Mouse (Mus musculus) megakaryocyte, adult 5-6 weeks (primary cell): ENCODE results near the gene C3. TPM values are rescaled to one million over a fixed set of nuclear protein-coding genes. Genes with fewer than 3 reads are reported as not detected.
A peak's percentile ranks its signal among the peaks of the same experiment; 100 is the strongest.

Experiments
- ATAC-seq: 2 replicates; pipeline ENCODE4 v1.8.0; 2016; ENCODE audit warnings: mild to moderate bottlenecking, inconsistent platforms; ENCODE audit not compliant: poor library complexity, severe bottlenecking
- total RNA-seq, 2 experiments: library from RNA; stranded (forward) in 1 of 2; stranded (reverse) in 1 of 2; fragments of 153-499, 151-499 nt in 1 of 2; fragments of 221-1000, 200-1000 nt in 1 of 2; gene quantifications; 2 replicates each; pipeline versions ENCODE4 v1.2.3 to v1.2.4; 2015 to 2017

C3 gene
- total RNA-seq (2015) = 699 and 776 TPM in 2 replicates
- 1,145 and 1,156 TPM in 2 replicates for total RNA-seq (2017)

DNA sequence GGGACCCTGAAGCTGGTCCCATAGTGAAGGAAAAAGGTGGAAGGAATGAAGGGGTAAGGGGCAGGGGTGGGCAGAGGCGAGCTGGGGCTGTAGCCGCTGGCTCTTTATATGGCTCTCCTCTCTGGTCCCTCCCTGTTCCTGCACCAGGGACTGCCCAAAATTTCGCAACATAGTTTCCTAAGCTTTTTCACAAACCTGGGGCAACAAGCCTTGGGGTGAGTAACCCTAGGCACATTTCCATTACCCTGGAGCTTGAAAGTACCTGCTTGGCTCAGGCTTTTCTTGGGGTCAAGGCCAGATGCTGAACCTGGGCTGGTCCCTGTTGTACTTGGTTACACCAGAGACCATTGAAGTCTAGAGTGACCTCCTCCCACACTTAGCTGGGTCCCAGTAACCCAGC lies at the start of gene C3:
Gene C3 (minus strand): TSS at position 123 of the 400 bp plus-strand sequence.
- peak; percentile 73 for ATAC-seq

GRCm38 (mm10) chr17:57276634-57277121 lies 48.7 kb upstream of the C3 start:
- ATAC-seq = peak; percentile 49

- no peak for ATAC-seq
These were observed 48.0 kb upstream of the C3 start for GRCm38 (mm10) chr17:57275997-57276351.

DNA sequence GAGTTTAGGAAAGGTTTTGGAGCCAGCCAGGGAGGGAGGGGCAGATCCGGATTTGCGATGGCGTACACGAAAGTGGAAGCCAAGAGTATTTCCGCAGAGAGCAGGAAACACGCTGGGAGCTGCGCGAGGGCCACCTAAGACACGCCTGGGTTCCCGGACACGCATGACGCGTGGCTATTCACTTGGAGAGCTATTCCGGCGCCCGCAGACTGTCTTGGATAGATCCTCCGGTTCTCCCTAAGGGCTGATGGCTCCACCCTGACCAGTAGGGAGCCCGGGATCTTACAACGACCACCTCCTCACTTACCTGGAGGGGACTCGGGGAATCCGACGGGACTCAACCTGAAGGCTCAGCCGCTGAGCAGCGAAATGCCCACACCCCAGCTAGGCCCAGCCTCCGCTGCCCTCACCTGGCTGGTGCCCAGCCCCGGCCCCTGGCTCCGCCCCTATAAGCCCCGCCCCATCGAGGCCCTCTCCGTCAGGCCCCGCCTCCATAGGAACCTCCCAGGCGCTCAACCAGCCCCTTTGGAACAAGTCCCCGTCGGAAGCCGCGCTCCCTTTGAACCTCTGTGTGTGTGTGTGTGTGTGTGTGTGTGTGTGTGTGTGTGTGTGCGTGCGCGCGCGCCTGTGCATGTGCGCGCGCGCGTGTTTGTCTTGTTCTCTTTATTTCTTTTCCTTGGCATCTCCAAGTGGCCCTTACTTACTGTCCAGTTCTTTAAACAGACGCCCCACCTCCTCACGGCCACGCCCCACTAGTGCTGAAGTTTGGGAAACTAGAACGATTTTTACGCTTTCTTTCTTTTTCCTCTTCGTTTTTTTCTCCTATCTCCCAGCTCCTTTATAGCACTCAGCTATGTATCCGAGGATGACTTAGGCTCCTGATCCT lies 47.4 kb upstream of the C3 start:
- peak; percentile 61 for ATAC-seq

DNA sequence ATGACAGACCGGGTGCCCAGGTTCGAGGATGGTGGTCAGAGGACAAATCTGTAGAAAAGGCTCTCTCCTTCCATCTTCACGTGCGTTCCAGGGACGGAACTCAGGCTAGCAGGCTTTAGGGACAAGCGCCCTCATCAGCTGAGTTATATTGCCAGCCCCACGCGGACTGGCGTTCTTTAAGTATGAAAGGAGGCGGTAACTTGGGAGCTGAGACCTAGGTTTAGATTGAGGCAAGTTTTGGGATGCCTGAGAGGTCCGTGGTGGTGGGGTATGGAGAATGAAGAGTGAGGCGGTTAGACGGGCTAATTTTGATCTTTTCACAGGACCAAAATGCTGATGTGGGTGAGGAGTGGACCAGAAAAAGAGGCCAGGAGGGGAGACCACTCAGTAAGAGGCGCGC lies 46.8 kb upstream of the C3 start:
- no peak for ATAC-seq

DNA sequence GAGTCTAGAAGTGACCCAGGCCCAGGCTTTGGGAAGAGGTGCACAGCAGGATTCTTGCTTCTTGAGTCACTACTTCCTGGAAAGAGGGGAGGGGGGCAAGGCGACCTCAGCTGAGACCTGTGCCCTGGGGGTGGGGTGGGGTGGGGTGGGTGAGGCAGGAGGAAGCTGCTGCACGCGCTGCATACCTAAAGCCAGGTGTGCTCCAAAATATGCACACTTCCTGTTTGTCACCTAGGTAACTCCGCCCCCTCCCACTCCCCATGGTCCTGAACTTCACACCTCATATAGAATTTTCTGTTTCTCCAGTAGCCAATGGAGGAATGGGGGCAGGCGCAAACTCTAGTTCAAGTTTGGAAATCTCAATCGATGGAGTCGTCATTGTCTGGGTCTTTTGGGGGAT lies 45.9 kb upstream of the C3 start:
- no peak for ATAC-seq

DNA sequence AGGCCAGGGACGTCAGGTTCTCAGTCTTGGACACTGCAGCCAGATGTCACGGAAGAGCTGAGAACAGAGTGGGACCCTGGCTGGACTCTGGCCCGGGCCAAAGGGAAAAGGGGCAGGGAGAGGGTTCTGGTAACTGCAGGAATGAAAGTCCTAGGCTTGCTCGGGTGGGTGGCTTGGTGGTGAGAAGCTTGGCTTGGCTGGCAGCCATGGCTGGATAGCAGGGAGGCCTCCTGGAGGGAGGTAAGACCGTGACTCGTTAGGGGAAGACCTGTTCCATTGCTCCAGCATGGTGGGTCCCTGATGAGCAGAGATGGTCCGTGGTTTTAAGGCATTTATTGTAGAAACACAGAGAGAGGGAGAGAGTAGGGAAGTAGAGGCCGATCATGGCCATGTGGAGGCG lies 43.4 kb upstream of the C3 start:
- no peak for ATAC-seq

DNA sequence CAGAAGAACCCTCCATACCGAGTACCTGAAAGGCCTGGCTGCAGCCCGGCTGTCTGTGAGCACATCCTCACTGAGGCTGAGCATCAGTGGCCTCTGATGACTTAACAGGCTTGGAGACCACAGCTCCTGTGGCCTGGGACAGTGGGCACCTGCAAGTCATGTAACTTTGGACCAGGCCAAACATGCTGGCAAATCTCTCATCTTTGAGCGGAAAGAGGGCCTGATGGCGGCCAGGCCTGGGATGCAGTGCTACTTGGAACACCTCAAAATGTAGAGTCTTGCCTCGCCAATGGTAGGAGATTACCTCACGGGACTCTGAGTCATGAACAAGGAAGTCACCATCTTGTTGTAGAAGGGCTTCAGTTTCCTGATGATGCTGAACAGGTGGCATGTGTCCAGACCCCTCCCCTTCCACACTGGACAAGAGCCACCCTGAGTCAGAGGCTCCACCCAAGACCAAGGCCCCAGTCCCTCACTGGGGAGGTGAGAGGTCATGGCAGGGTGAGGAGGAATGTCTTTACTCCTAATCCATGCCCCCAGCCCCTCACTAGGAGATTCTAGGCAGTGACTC lies 39.7 kb upstream of the C3 start:
- ATAC-seq = no peak

DNA sequence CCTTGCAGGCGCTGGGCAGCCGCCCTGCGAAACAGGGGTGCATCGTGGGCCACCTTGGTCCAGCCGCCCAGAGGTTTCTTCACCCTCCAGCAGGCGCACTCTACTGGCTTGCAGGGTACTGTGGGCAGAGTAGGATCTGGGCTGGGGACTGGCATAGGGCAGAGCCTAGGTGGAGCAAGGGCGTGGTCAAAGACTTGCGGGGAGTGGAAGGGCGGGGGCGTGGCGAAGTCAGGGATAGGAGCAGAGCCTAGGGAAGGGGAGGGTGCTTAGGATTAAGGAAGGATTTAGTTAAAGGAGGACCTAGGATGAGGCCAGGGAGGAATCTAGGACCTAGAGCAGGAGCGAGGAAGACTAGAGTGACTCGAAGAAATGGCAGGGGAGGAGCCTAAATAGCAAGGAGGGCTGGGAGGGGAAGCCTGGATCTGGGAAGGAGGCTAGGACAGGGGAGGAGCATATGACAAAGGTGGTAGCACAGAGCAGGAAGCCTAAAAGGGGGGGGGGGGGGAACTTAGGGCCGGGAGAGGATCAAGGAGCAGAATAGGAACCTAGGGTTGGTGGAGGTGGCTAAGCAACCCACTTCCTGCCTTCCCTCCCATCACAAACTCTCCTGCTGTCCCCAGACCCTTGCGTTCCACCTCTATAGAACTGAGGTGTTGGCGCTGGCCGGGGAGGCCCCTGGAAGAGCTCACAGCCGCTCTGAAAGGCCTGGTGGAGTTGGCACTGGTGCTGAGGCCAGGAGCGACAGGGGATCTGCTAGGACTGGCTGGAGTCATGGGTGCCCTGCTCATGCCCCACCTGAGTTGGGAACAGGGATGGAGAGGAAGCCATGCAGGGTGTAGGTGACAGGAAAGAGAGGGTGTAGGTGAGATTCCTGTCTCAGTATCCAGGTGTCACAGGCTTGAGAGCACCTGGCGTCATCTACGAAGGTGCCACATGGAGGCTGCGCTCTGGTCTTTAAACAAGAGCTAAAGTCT lies 37.3 kb upstream of the C3 start:
- ATAC-seq = peak; percentile 90

DNA sequence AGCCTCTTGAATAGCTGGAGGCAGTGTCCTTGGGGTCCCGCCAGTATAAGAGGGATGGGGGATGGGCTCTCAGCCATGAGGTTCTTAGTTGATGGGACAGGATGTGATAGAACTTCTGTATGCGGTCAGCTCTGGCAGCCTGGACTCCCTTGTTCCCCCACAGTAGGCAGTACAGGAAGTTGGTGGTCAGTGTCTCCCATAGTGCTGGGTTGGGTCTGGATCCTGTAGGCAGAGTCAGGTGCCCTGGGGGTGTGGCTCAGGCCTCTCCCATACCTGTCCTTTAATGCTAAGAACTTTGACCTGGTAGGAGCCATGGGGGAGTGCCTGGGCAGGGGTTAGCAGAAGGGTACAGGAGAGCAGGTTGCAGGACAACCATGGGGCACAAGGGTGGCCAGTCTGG lies 36.2 kb upstream of the C3 start:
- peak; percentile 70 for ATAC-seq

GRCm38 (mm10) chr17:57262901-57263550 lies 35.1 kb upstream of the C3 start:
- ATAC-seq = no peak

DNA sequence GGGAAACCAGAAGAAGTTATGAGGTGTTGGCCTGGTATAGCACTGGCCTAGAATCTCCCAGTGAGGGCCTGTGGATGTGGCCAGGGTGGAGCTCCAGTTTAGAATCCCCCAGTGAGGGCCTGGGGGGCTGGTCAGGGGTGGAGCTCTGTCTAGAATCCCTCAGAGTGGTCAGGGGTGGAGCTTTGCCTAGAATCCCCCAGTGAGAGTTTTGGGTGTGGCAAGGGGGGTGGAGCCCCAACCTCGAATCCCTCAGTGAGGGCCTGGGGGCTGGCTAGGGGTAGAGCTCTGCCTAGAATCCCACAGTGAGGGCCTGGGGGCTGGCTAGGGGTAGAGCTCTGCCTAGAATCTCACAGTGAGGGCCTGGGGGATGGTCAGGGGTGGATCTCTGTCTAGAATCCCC lies 33.9 kb upstream of the C3 start:
- no peak for ATAC-seq

GRCm38 (mm10) chr17:57261286-57261685 lies 33.4 kb upstream of the C3 start:
- no peak for ATAC-seq

DNA sequence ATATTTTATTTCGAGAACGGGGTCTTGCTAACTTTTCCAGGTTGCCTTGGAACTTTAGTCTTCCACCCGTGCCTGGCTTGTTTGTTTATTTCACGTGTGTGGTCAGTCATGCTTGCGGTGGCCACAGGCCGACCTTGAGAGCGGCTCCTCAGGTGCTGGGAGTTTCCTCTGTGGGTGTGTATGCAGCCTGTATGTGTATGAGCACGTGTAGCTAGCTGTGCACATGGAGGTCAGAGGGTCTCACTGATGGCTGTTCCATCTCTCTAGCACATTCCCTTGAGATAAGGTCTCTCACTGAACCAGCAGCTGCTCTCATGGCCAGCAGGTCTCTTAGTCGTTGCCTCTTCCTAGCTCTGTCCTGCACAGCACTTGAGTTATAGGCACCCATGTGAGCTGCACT lies 32.4 kb upstream of the C3 start:
- ATAC-seq = no peak

GRCm38 (mm10) chr17:57259742-57260141 lies 31.8 kb upstream of the C3 start:
- ATAC-seq = no peak

DNA sequence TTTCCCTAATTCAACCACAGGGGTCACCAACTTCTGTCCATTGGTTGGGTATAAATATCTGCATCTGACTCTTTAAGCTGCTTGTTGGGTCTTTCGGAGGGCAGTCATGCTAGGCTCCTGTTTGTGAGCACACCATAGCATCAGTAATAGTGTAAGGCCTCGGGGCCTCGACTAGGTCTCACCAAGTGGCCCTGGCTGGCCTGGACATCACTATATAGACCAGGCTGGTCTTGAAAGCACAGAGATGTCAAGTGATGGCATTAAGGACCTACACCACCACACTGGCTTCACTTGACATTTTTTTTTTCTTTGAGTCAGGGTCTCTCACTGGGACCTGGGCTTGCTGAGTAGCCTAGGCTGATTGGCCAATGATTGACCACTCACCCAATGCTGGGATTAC lies 30.3 kb upstream of the C3 start:
- no peak for ATAC-seq

- ATAC-seq = no peak
These were observed 29.1 kb upstream of the C3 start for GRCm38 (mm10) chr17:57256921-57257485.

DNA sequence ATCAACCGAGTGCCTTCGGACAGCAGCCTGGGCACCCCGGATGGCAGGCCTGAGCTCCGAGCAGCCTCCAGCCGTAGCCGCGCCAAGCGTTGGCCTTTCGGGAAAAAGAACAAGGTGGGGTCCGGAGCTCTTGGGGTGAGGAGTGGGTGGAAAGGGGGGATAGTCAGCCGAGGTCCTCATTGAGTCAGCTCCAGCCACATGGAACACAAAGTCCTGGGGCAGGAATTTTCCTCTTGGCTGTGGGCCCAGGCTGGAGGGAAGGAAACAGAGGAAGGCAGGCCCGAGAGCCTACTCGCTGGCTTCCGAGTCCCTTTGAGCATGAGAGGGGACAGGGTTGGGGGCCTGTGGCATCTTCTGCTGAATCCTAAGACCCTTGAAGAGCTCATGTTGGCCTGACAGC lies 27.4 kb upstream of the C3 start:
- no peak for ATAC-seq

GRCm38 (mm10) chr17:57253306-57253705 lies 25.4 kb upstream of the C3 start:
- no peak for ATAC-seq

DNA sequence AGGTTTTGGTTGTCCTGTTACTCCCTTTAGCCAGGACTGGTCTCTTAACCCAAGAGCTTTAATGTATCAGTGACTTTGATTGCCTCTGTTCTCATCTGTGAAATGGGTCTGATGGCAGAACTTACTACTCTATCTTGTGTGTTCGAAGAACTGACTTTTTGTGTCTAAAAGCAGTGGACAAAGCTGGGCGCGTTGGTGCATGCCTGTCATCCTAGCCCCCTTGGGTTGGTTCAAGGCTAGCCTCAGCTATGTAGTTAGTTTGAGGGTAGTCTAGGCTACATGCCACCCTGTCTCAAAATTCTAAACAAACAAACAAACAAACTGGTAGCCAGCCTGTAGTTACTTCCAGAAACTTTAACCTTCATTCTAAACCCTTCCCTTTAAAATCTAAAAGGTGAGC lies 23.5 kb upstream of the C3 start:
- no peak for ATAC-seq
